Mouse (Mus musculus): ENCODE results near the gene Map9.

GRCm38 (mm10) chr3:82348277-82348860 lies 9.5 kb upstream of the Map9 start:
- TF ChIP-seq CTCF (IDR thresholded peaks at IDR 0.05; ENCODE audit: low read depth): no peak
- TF ChIP-seq EP300 (optimal IDR thresholded peaks at IDR 0.05): no peak

Measured in stomach, postnatal 0 days (tissue).